Mouse (Mus musculus) hindbrain, postnatal 0 days (tissue): ENCODE results near the gene Dab2ip. TPM values are rescaled to one million over a fixed set of nuclear protein-coding genes. Genes with fewer than 3 reads are reported as not detected.

Experiments
- ATAC-seq: fragments of 200-750 bp; cut with Nextera tagmentation; 2 replicates; pipeline ENCODE4 v1.8.0; 2017; ENCODE audit warnings: mild to moderate bottlenecking, moderate TSS enrichment, moderate library complexity
- DNase-seq: peaks from one replicate; pipeline ENCODE4 v3.0.0-alpha.2; 2015; ENCODE audit warnings: low spot score
- H3K27ac ChIP-seq: fragments of 300-500 bp; sonication (generic); 2 replicates; pipeline ENCODE4 v1.5.1; 2014; ENCODE audit warnings: mild to moderate bottlenecking
- H3K27me3 ChIP-seq: fragments of 300-500 bp; sonication (generic); 2 replicates; pipeline ENCODE4 v1.6.1; 2014; ENCODE audit warnings: low read length, mixed read lengths; ENCODE audit not compliant: insufficient read depth
- H3K36me3 ChIP-seq: fragments of 300-500 bp; sonication (generic); 2 replicates; pipeline ENCODE4 v1.6.1; 2014; ENCODE audit warnings: low read length, mixed read lengths; ENCODE audit not compliant: insufficient read depth
- H3K4me1 ChIP-seq: fragments of 300-500 bp; sonication (generic); 2 replicates; pipeline ENCODE4 v1.6.1; 2014; ENCODE audit warnings: antibody characterized with exemption, low read length, mixed read lengths; ENCODE audit not compliant: insufficient read depth
- H3K4me2 ChIP-seq: fragments of 300-500 bp; sonication (generic); 2 replicates; pipeline ENCODE4 v1.6.1; 2014; ENCODE audit warnings: low read depth, mild to moderate bottlenecking, low read length, moderate library complexity, mixed read lengths
- H3K4me3 ChIP-seq: fragments of 300-500 bp; sonication (generic); 2 replicates; pipeline ENCODE4 v1.5.1; 2014; ENCODE audit warnings: low read length
- H3K9ac ChIP-seq: fragments of 300-500 bp; sonication (generic); replicated peaks from 2 replicates; pipeline ENCODE4 v1.6.1; 2014; ENCODE audit warnings: mild to moderate bottlenecking, low read length, moderate library complexity, mixed read lengths
- H3K9me3 ChIP-seq: fragments of 300-500 bp; sonication (generic); 2 replicates; pipeline ENCODE4 v1.6.1; 2016; ENCODE audit warnings: low read length, mixed read lengths
- CTCF ChIP-seq: IDR thresholded peaks from 2 replicates; pipeline ENCODE4 v1.5.1; 2016; ENCODE audit warnings: antibody characterized with exemption, control low read depth, low read depth
- WGBS: fragments of 180-500 bp; shearing (Covaris S2); extraction: QIAGEN DNeasy Blood & Tissue Kit; methylation state at CpG from one replicate; pipeline ENCODE4 v1.1.7; 2014; 5-methylcytosine and 5-hydroxymethylcytosine counted together
- polyA plus RNA-seq: library from polyadenylated mRNA; unstranded; fragments of >200 nt; fragmentation: Nextera tagmentation; extraction: Ambion mirVana; gene quantifications from 2 replicates; pipeline ENCODE4 v1.2.1, GENCODE M21; 2015
- total RNA-seq: library from RNA; depleted of rRNA; stranded (reverse); fragments of >200 nt; gene quantifications from 2 replicates; pipeline ENCODE4 v1.2.3, GENCODE M21; 2014

Gene Dab2ip
- total and polyA plus RNA-seq, 2 experiments from 2014 or later: 64.5 to 161 TPM

GRCm38 (mm10) chr2:35714742-35715167, 156.7 kb downstream of the Dab2ip start:
- Histone ChIP-seq H3K4me2 (no peak overlapping the region), H3K4me1 (no peaks in the 10 kb centered on the region; the same call in 1 of the 2 replicates), H3K4me3 (no peak overlapping the region), H3K27me3 (no peaks in the 10 kb centered on the region), H3K9ac (no peak overlapping the region), H3K9me3 (no peaks in the 10 kb centered on the region), H3K36me3 (peaks cover 48% of the 10 kb centered on the region), H3K27ac (no peak overlapping the region)
- DNase-seq (no peak), ATAC-seq (no peak)
- no peak for TF ChIP-seq CTCF
- WGBS: 32% methylated on average over 8 of the region's 8 CpGs

- H3K9me3 ChIP-seq: no peaks in the 10 kb centered on the region
- no peak overlapping the region for H3K9ac ChIP-seq
- H3K4me2 ChIP-seq: no peak overlapping the region
- ATAC-seq: no peak
- H3K36me3 ChIP-seq: peaks cover 47% of the 10 kb centered on the region
- H3K27me3 ChIP-seq: no peaks in the 10 kb centered on the region
- WGBS: 82% methylated on average over 3 of the region's 3 CpGs
- H3K4me3 ChIP-seq: no peak overlapping the region
- no peak for DNase-seq
- no peak for TF ChIP-seq CTCF
- no peak overlapping the region for H3K27ac ChIP-seq
- H3K4me1 ChIP-seq: no peaks in the 10 kb centered on the region; the same call in 1 of the 2 replicates
Observed at GRCm38 (mm10) chr2:35715485-35715884, 157.4 kb downstream of the Dab2ip start.

GRCm38 (mm10) chr2:35716175-35716574, 158.1 kb downstream of the Dab2ip start:
- Histone ChIP-seq H3K36me3 (peaks cover 46% of the 10 kb centered on the region), H3K27ac (no peak overlapping the region), H3K9ac (no peak overlapping the region), H3K4me3 (no peak overlapping the region), H3K4me1 (no peaks in the 10 kb centered on the region; the same call in 1 of the 2 replicates), H3K4me2 (no peak overlapping the region), H3K9me3 (no peaks in the 10 kb centered on the region), H3K27me3 (no peaks in the 10 kb centered on the region)
- TF ChIP-seq CTCF: no peak
- WGBS: 68% methylated on average over 1 of the region's 1 CpGs
- DNase-seq (no peak), ATAC-seq (no peak)

- Histone ChIP-seq H3K27ac (no peak overlapping the region), H3K4me3 (no peak overlapping the region), H3K36me3 (peaks cover 58% of the 10 kb centered on the region), H3K4me1 (no peaks in the 10 kb centered on the region; the same call in 1 of the 2 replicates), H3K27me3 (no peaks in the 10 kb centered on the region), H3K4me2 (no peak overlapping the region), H3K9ac (no peak overlapping the region), H3K9me3 (no peaks in the 10 kb centered on the region)
- WGBS: 74% methylated on average over 5 of the region's 5 CpGs
- ATAC-seq (no peak), DNase-seq (no peak)
- TF ChIP-seq CTCF: no peak
Observed at GRCm38 (mm10) chr2:35718003-35718500, 160.0 kb downstream of the Dab2ip start.

GRCm38 (mm10) chr2:35718662-35719061, 160.6 kb downstream of the Dab2ip start:
- 82% methylated on average over 9 of the region's 9 CpGs for WGBS
- H3K36me3 ChIP-seq: peaks cover 58% of the 10 kb centered on the region
- DNase-seq (no peak), ATAC-seq (no peak)
- no peak overlapping the region for H3K9ac ChIP-seq
- H3K4me3 ChIP-seq: no peak overlapping the region
- no peaks in the 10 kb centered on the region; the same call in 1 of the 2 replicates for H3K4me1 ChIP-seq
- no peak overlapping the region for H3K27ac ChIP-seq
- H3K9me3 ChIP-seq: no peaks in the 10 kb centered on the region
- no peak overlapping the region for H3K4me2 ChIP-seq
- no peak for TF ChIP-seq CTCF
- no peaks in the 10 kb centered on the region for H3K27me3 ChIP-seq

- no peaks in the 10 kb centered on the region for H3K9me3 ChIP-seq
- no peaks in the 10 kb centered on the region; the same call in 1 of the 2 replicates for H3K4me1 ChIP-seq
- H3K27ac ChIP-seq: peak overlapping the region; percentile 7; the same call in 1 of the 2 replicates
- no peak overlapping the region for H3K9ac ChIP-seq
- no peaks in the 10 kb centered on the region for H3K27me3 ChIP-seq
- H3K4me3 ChIP-seq: no peak overlapping the region
- ATAC-seq (no peak), DNase-seq (no peak)
- 63% methylated on average over 12 of the region's 12 CpGs for WGBS
- TF ChIP-seq CTCF: no peak
- H3K4me2 ChIP-seq: no peak overlapping the region
- H3K36me3 ChIP-seq: peaks cover 58% of the 10 kb centered on the region
Observed at GRCm38 (mm10) chr2:35719230-35720005, 161.4 kb downstream of the Dab2ip start.

- no peaks in the 10 kb centered on the region for H3K27me3 ChIP-seq
- H3K36me3 ChIP-seq: peaks cover 54% of the 10 kb centered on the region
- no peak overlapping the region for H3K4me3 ChIP-seq
- no peak overlapping the region for H3K4me2 ChIP-seq
- no peak overlapping the region for H3K9ac ChIP-seq
- H3K4me1 ChIP-seq: no peaks in the 10 kb centered on the region; the same call in 1 of the 2 replicates
- no peak for TF ChIP-seq CTCF
- DNase-seq (peak; percentile 78), ATAC-seq (peak; percentile 54)
- H3K27ac ChIP-seq: peak overlapping the region; percentile 7; the same call in 1 of the 2 replicates
- WGBS: 69% methylated on average over 12 of the region's 12 CpGs
- H3K9me3 ChIP-seq: no peaks in the 10 kb centered on the region
Observed at GRCm38 (mm10) chr2:35720104-35720503, 162.0 kb downstream of the Dab2ip start.
